Mouse (Mus musculus): ENCODE results near the gene Dhdh.
"Not testable (repeated sequence)": the region's sequence is repeated elsewhere in the genome, so short reads cannot be mapped to it uniquely, and the experiment has no call there.

Dhdh gene

DNA sequence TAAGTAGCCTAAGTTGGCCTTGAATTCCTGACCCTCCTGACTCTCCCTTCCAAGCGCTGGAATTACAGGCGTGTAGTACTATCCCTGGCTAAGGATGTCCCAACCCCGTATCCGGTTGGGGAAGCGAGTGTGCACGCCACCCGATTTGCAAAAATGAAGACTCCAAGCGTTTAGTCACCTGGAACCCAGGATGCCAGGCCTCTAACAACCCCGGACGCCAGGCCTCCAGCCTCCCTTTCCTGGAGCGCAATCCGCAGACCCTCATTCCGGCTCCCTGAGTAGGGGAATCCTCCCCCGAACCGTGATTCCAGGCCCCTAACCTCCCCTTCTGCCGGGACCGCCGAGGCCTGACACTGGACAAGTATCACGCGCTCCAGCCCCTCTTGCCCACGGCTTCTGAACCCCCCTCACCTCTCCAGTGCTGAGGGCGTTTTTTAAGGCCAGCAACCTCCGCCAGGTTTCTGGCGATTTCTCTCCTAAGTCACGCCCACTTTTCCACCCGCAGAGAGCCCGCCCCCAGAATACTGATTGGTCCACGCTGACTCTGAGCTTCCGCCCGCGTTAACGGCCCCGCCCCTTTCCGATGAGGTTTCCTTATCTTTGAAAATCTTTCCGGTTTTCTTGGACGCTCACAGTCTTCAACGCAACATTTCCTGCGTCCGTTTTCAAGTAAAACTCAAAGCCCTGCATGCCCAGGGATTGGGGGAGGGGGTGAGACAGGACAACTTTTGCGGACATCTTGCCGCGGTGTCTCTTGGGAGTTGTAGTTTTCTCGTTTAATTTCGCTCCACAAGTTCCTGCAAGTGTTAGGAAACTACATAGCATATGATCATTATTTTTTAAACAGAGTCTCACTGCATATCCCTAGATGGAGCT is 21.5 kb upstream of the Dhdh start, which contains the start of gene Nucb1:
Nucb1 (minus strand) TSS at position 495 of the 876 bp plus-strand sequence.
- DNase-seq (ENCODE audit: low spot score) = peak; percentile 96

DNA sequence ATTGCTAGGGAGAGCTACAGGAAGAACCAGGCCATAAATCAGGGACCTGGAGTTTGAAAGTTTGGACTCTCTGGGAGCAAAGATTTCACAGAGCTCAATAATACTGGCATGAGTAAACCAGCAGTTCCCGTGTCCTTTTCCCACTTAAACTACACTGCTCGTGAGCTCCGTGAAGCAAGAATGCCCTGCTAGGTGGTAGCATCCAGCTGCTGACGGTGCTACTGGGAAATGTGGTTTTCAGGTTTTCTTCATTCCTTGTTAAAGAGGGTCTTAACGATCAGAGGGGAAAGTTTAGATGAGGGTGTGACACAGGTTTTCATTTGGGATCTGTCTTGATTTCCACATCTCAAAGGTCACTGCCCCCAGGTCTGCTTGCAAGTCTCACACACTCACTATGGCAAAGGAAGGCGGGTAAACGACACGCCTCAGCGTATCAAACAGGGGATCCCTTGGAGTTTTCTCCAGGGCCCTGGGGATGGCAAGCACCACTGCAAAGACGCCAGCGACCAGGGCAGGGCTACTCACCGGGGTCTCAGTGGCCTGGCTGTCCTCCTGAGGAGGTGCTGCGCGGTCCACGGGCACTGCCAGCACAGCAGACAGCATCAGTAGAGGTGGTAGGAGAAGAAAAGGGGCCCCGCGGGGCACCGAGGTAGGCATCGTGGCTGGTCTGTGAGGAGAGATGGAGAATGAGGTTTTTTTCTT is 20.7 kb upstream of the Dhdh start:
- no peak for DNase-seq (ENCODE audit: low spot score)

GRCm38 (mm10) chr7:45508561-45508960 is 20.0 kb upstream of the Dhdh start:
- DNase-seq (ENCODE audit: low spot score) = no peak

DNA sequence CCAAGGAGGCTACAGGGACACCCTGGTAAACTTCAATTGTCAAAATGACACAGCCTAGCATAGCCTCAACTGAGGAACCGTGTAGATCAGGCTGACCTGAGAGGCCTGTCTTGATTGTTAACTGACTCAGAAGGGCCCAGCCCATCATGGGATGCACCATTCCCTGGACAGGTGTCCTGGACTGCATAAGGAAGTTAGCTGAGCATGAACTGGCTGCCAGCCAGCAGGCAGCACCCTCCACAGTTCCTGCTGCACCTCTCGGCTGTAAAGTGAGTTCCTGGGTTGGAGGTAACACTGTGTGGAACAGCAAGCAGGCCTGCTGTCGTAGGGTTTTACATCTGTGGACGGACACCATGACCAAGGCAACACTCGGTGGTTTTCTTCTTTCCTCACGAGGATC is 19.0 kb upstream of the Dhdh start:
- no peak for DNase-seq (ENCODE audit: low spot score)

DNA sequence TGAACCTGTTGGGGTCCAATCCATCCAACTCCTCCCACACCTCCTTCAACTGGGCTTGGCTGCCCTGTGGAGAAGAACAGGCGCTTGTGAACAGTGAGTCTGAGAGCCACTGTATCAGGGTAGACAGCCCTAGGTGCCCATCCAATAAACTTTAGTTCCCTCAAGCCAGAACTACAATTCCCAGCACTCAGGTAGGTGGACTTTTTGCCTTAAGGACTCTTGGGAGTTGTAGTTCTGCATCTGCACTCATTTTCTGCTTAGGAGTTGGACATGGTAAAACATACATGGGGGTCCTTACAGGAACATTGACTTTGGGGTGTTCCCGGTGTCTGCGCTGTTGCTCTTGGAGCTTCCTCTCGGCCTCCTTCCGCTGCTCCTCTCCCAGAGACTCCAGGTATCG is 9.8 kb upstream of the Dhdh start:
- DNase-seq (ENCODE audit: low spot score) = no peak

GRCm38 (mm10) chr7:45494548-45494947 is 5.9 kb upstream of the Dhdh start:
- no peak for DNase-seq (ENCODE audit: low spot score)

DNA sequence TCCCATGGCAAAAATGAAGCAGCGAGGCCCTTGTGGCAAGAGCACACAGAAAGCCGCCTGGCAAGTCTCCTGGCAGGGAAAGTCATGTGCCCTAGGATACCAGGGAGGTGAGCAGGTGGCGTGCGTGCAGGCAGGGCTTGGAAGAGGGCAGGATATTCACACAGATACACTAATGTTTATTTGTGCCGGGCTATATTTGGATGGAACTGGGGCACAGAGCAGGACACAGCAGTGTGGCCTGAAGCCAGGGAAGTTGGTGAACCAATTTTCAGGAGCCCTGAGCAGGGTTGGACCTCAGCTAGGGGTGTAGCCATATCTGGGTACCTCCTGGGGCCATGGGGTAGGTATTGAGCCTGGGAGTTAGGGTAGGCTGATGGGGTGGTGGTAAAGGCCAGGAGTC is 4.3 kb upstream of the Dhdh start:
- no peak for DNase-seq (ENCODE audit: low spot score)

GRCm38 (mm10) chr7:45492225-45492844 is 3.7 kb upstream of the Dhdh start:
- DNase-seq (ENCODE audit: low spot score) = no peak

GRCm38 (mm10) chr7:45491264-45491663 is 2.7 kb upstream of the Dhdh start:
- DNase-seq (ENCODE audit: low spot score) = no peak

DNA sequence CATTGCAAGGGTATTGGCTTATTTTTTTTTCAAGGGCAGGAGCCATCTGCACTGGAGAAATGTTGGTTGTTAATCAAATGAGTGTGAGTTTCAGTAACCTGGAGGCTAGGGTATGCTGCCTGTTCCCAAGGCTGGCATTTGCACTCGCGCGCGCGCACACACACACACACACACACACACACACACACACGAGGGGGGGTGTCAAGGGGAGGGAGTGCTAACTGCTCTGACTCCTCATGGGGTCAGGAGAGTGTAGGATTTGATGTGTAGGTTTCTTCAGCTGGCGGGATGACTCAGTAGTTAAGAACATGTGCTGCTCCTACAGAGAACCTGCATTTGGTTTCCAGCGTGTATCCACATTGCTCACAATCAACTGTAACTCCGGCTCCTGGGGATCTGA is 2.2 kb upstream of the Dhdh start:
- DNase-seq (ENCODE audit: low spot score) = no peak

- DNase-seq (ENCODE audit: low spot score) = no peak
These were observed 973 bp upstream of the Dhdh start for GRCm38 (mm10) chr7:45489578-45489977.

- DNase-seq (ENCODE audit: low spot score) = no peak
These were observed 728 bp downstream of the Dhdh start for GRCm38 (mm10) chr7:45487861-45488292.

DNA sequence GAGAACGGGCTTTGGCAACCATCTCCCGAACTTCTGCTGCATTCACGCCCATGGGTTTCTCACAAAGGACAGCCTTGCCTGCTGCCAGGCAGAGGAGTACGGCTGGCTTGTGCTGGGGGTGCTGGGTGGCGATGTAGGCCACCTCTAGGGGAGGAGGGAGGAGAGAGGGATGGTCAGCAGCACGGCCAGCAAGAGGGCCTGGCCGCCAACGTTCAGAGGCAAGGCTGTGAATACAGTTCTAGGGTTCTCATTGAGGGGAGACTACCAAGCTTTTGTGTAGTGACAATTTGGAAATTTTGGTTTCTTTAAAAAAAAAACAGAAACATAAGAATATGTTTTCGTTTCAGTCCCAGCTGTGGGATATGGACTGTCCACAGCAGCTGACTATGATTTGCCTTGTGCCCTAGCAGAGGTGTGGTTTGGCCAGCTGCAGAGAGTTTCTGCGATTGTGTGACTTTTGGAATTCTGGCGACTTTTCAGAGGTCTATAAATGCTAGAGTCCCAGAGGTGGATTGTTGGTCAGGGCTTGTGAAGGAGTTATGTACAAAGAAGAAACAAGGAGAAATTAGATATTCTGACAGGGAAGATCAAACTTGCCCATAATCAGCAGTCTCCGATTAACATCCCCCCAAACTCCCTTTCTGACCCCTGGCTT is 1.7 kb downstream of the Dhdh start, which contains the start of gene Gm45808:
Gm45808 (minus strand) TSS at position 51 of the 655 bp plus-strand sequence.
- DNase-seq (ENCODE audit: low spot score) = no peak

GRCm38 (mm10) chr7:45486158-45486557 is 2.4 kb downstream of the Dhdh start:
- DNase-seq (ENCODE audit: low spot score) = no peak

GRCm38 (mm10) chr7:45484985-45485384 is 3.6 kb downstream of the Dhdh start:
- DNase-seq (ENCODE audit: low spot score) = not testable (repeated sequence)

- no peak for DNase-seq (ENCODE audit: low spot score)
These were observed 6.4 kb downstream of the Dhdh start for GRCm38 (mm10) chr7:45482166-45482565.

DNA sequence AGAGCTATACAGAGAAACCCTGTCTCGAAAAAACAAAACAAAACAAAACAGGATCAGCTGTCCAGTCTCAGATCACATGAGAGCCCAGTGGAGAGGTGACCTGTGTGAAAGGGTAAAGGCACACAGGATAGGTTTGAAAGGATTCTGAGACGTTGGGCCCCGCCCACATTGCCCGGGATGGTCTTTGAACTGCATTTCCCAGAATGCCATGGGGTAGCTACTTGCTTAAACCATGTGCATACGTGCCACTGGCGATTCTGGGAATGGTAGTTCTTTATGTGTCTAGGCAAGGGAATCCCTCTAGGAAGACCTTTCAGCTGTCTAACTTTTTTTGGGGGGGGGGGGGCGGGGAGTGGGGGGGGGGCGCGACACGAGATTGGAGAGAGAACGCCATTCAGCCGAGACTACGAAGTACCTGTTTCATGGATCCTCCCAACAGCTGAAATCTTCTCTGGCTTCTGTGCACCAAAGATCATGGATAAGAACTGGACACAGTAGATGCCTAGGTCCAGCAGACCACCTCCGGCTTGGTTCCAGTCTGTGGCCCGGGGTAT is 7.2 kb downstream of the Dhdh start, which contains the start of gene Tulp2:
Tulp2 (plus strand) TSS at position 504 of the 554 bp plus-strand sequence.
- DNase-seq (ENCODE audit: low spot score) = peak; percentile 72

DNA sequence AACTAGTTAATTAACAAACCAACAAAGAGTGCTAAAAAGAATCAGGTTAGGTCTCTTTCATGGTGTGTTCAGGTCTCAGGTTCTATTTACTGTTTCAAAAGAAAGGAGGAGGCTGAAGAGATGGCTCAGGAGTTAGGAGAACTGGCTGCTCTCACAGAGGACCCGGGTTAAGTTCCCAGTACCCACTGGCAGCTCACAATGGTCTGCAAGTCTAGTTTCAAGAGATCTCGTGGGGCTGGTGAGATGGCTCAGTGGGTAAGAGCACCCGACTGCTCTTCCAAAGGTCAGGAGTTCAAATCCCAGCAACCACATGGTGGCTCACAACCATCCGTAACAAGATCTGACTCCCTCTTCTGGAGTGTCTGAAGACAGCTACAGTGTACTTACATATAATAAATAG is 8.3 kb downstream of the Dhdh start:
- not testable (repeated sequence) for DNase-seq (ENCODE audit: low spot score)

GRCm38 (mm10) chr7:45478774-45479173 is 9.8 kb downstream of the Dhdh start:
- no peak for DNase-seq (ENCODE audit: low spot score)

DNA sequence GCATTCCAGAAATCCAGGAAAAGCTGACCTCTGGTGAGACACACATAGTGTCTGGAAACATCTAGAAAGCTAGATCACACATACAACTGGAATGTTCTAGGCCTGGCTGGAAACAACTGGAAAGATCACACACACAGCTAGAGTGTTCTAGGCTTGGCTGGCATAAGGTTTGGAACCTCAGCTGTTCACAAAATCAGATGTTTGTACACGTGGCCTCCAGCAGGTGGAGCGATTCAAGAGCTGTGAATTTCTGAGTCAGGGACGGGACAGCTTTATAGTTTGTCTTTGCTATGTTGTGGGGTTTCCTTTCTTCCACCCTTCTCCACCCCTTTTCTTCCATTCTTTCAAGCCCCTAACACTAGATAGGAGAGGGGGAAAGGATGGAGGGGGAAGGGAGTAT is 11.6 kb downstream of the Dhdh start:
- DNase-seq (ENCODE audit: low spot score) = peak; percentile 75

DNA sequence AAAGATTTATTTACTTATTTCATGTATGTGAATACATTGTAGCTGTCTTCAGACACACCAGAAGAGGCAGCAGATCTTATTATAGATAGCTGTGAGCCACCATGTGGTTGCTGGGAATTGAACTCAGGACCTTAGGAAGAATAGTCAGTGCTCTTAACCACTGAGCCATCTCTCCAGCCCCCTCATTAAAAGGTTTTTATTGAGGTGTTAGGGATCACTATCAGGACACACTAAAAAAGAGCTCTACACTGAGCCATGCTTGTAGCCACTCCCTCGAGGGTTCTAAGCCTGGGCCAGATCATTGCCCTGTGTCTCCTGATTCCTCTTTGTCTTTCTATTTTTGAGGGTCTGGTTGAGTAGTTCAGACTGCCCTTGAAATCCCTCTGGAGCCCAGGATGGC is 12.2 kb downstream of the Dhdh start:
- DNase-seq (ENCODE audit: low spot score) = no peak

All from lung, postnatal 25 days (tissue).